Mouse (Mus musculus): ENCODE measurements around the gene Aak1. TPM values are rescaled to one million over a fixed set of nuclear protein-coding genes. Genes with fewer than 3 reads are reported as not detected.
"Not testable (repeated sequence)": the region's sequence is repeated elsewhere in the genome, so short reads cannot be mapped to it uniquely, and the experiment has no call there.

The Aak1 gene
- polyA plus RNA-seq, 1 experiment = 59.2 TPM

GRCm38 (mm10) chr6:86874711-86875375 lies 25.5 kb downstream of the Aak1 start:
- Histone ChIP-seq H3K36me3 (ENCODE audit: control insufficient read depth, insufficient read depth, low read length) (no peaks in the 10 kb centered on the region), H3K27ac (ENCODE audit: control insufficient read depth, insufficient read depth, low read length) (peak overlapping the region; percentile 26; the same call in 1 of the 2 replicates), H3K27me3 (ENCODE audit: control insufficient read depth, insufficient read depth, low read length) (no peaks in the 10 kb centered on the region), H3K4me1 (replicated peaks; ENCODE audit: control insufficient read depth, insufficient read depth, low read length) (peaks cover 32% of the 10 kb centered on the region), H3K4me3 (ENCODE audit: control insufficient read depth, insufficient read depth, low read length) (no peak overlapping the region)
- WGBS = 90% methylated on average over 6 of the region's 6 CpGs
- no peak for DNase-seq
- TF ChIP-seq CTCF (IDR thresholded peaks at IDR 0.05; ENCODE audit: borderline replicate concordance, control insufficient read depth, extremely low read depth, insufficient read depth, low read length, poor library complexity) = no peak

- no peak for DNase-seq
- Histone ChIP-seq H3K4me1 (replicated peaks; ENCODE audit: control insufficient read depth, insufficient read depth, low read length) (peaks cover 26% of the 10 kb centered on the region), H3K36me3 (ENCODE audit: control insufficient read depth, insufficient read depth, low read length) (no peaks in the 10 kb centered on the region), H3K27ac (ENCODE audit: control insufficient read depth, insufficient read depth, low read length) (peak overlapping the region; percentile 79), H3K4me3 (ENCODE audit: control insufficient read depth, insufficient read depth, low read length) (no peak overlapping the region), H3K27me3 (ENCODE audit: control insufficient read depth, insufficient read depth, low read length) (no peaks in the 10 kb centered on the region)
- TF ChIP-seq POLR2A (IDR thresholded peaks at IDR 0.05; ENCODE audit: control insufficient read depth, extremely low read depth, insufficient read depth, low read length, poor library complexity) (no peak), CTCF (IDR thresholded peaks at IDR 0.05; ENCODE audit: borderline replicate concordance, control insufficient read depth, extremely low read depth, insufficient read depth, low read length, poor library complexity) (no peak)
- WGBS = 6% methylated on average over 1 of the region's 1 CpGs
Measured at GRCm38 (mm10) chr6:86876451-86876850, 27.1 kb downstream of the Aak1 start.

- 90% methylated on average over 3 of the region's 3 CpGs for WGBS
- H3K4me1 ChIP-seq (replicated peaks; ENCODE audit: control insufficient read depth, insufficient read depth, low read length) = peaks cover 18% of the 10 kb centered on the region
- not testable (repeated sequence) for H3K4me3 ChIP-seq (ENCODE audit: control insufficient read depth, insufficient read depth, low read length); H3K36me3 ChIP-seq (ENCODE audit: control insufficient read depth, insufficient read depth, low read length); H3K27ac ChIP-seq (ENCODE audit: control insufficient read depth, insufficient read depth, low read length); DNase-seq; H3K27me3 ChIP-seq (ENCODE audit: control insufficient read depth, insufficient read depth, low read length)
Measured at GRCm38 (mm10) chr6:86878656-86879055, 29.3 kb downstream of the Aak1 start.

DNA sequence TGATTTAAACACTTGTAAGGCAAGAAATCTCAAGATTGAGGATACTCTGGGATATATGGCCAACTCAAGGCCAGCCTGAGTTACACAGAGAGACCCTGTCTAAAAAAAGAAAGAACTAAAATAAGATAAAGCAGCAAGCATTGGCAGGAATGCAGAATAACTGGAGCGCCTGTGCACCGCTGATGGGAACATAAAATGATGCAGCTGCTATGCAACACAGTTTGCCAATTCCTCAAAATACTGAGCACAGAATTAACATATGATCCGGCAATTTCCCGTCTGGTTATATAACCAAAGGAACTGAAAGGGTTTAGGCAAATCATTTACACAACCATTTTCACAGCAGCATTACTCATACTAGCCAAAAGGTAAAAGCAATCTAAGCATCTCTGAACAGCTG lies 30.0 kb downstream of the Aak1 start:
- Histone ChIP-seq H3K4me3 (ENCODE audit: control insufficient read depth, insufficient read depth, low read length) (no peak overlapping the region), H3K27me3 (ENCODE audit: control insufficient read depth, insufficient read depth, low read length) (no peaks in the 10 kb centered on the region), H3K27ac (ENCODE audit: control insufficient read depth, insufficient read depth, low read length) (no peak overlapping the region), H3K36me3 (ENCODE audit: control insufficient read depth, insufficient read depth, low read length) (no peaks in the 10 kb centered on the region), H3K4me1 (replicated peaks; ENCODE audit: control insufficient read depth, insufficient read depth, low read length) (peaks cover 14% of the 10 kb centered on the region)
- 97% methylated on average over 4 of the region's 4 CpGs for WGBS
- no peak for TF ChIP-seq POLR2A (IDR thresholded peaks at IDR 0.05; ENCODE audit: control insufficient read depth, extremely low read depth, insufficient read depth, low read length, poor library complexity)
- TF ChIP-seq CTCF (IDR thresholded peaks at IDR 0.05; ENCODE audit: borderline replicate concordance, control insufficient read depth, extremely low read depth, insufficient read depth, low read length, poor library complexity) = no peak
- DNase-seq = no peak

- TF ChIP-seq CTCF (IDR thresholded peaks at IDR 0.05; ENCODE audit: borderline replicate concordance, control insufficient read depth, extremely low read depth, insufficient read depth, low read length, poor library complexity) (no peak), POLR2A (IDR thresholded peaks at IDR 0.05; ENCODE audit: control insufficient read depth, extremely low read depth, insufficient read depth, low read length, poor library complexity) (no peak)
Measured at GRCm38 (mm10) chr6:86884230-86884629, 34.9 kb downstream of the Aak1 start.

GRCm38 (mm10) chr6:86884746-86885145 lies 35.4 kb downstream of the Aak1 start:
- Histone ChIP-seq H3K4me1 (replicated peaks; ENCODE audit: control insufficient read depth, insufficient read depth, low read length) (no peaks in the 10 kb centered on the region), H3K36me3 (ENCODE audit: control insufficient read depth, insufficient read depth, low read length) (no peaks in the 10 kb centered on the region; the same call in 1 of the 2 replicates), H3K4me3 (ENCODE audit: control insufficient read depth, insufficient read depth, low read length) (no peak overlapping the region), H3K27me3 (ENCODE audit: control insufficient read depth, insufficient read depth, low read length) (no peaks in the 10 kb centered on the region), H3K27ac (ENCODE audit: control insufficient read depth, insufficient read depth, low read length) (no peak overlapping the region)
- no peak for TF ChIP-seq CTCF (IDR thresholded peaks at IDR 0.05; ENCODE audit: borderline replicate concordance, control insufficient read depth, extremely low read depth, insufficient read depth, low read length, poor library complexity)
- no peak for TF ChIP-seq POLR2A (IDR thresholded peaks at IDR 0.05; ENCODE audit: control insufficient read depth, extremely low read depth, insufficient read depth, low read length, poor library complexity)
- no peak for DNase-seq
- WGBS = 90% methylated on average over 6 of the region's 6 CpGs

More at GRCm38 (mm10) chr6:86884230-86884629, 34.9 kb downstream of the Aak1 start:
- H3K27me3 ChIP-seq (ENCODE audit: control insufficient read depth, insufficient read depth, low read length) = no peaks in the 10 kb centered on the region
- no peak overlapping the region for H3K4me3 ChIP-seq (ENCODE audit: control insufficient read depth, insufficient read depth, low read length)
- no peak overlapping the region for H3K27ac ChIP-seq (ENCODE audit: control insufficient read depth, insufficient read depth, low read length)
- 87% methylated on average over 2 of the region's 2 CpGs for WGBS
- no peaks in the 10 kb centered on the region for H3K4me1 ChIP-seq (replicated peaks; ENCODE audit: control insufficient read depth, insufficient read depth, low read length)
- no peak for DNase-seq
- H3K36me3 ChIP-seq (ENCODE audit: control insufficient read depth, insufficient read depth, low read length) = no peaks in the 10 kb centered on the region

All from thymus, adult 2 months (tissue).